Mouse (Mus musculus) forebrain, postnatal 0 days (tissue): ENCODE measurements around the gene Lysmd2. TPM values are rescaled to one million over a fixed set of nuclear protein-coding genes. Genes with fewer than 3 reads are reported as not detected.
"Not testable (repeated sequence)": the region's sequence is repeated elsewhere in the genome, so short reads cannot be mapped to it uniquely, and the experiment has no call there.

Experiments used
- ATAC-seq: fragments of 200-750 bp; cut with Nextera tagmentation; 2 replicates; pipeline ENCODE4 v1.8.0; 2017; ENCODE audit warnings: mild to moderate bottlenecking, moderate library complexity
- DNase-seq: peaks from one replicate; pipeline ENCODE4 v3.0.0-alpha.2; 2015
- H3K27ac ChIP-seq: fragments of 300-500 bp; sonication (generic); 2 replicates; pipeline ENCODE4 v1.5.1; 2014; ENCODE audit warnings: low read depth, mild to moderate bottlenecking, antibody characterized with exemption, low read length, moderate library complexity, mixed read lengths
- H3K27me3 ChIP-seq: fragments of 300-500 bp; sonication (generic); 2 replicates; pipeline ENCODE4 v1.6.1; 2014; ENCODE audit warnings: mild to moderate bottlenecking, low read length, mixed read lengths; ENCODE audit not compliant: insufficient read depth
- H3K36me3 ChIP-seq: fragments of 300-500 bp; sonication (generic); 2 replicates; pipeline ENCODE4 v1.6.1; 2014; ENCODE audit warnings: mild to moderate bottlenecking, moderate library complexity; ENCODE audit not compliant: insufficient read depth
- H3K4me1 ChIP-seq: fragments of 300-500 bp; sonication (generic); 2 replicates; pipeline ENCODE4 v1.6.1; 2014; ENCODE audit warnings: antibody characterized with exemption; ENCODE audit not compliant: insufficient read depth
- H3K4me2 ChIP-seq: fragments of 300-500 bp; sonication (generic); 2 replicates; pipeline ENCODE4 v1.6.1; 2014; ENCODE audit warnings: low read depth, mild to moderate bottlenecking, moderate library complexity
- H3K4me3 ChIP-seq: fragments of 300-500 bp; sonication (generic); 2 replicates; pipeline ENCODE4 v1.5.1; 2014; ENCODE audit warnings: low read depth, low read length, mixed read lengths
- H3K9ac ChIP-seq: fragments of 300-500 bp; sonication (generic); 2 replicates; pipeline ENCODE4 v1.6.1; 2014; ENCODE audit warnings: mild to moderate bottlenecking
- H3K9me3 ChIP-seq: fragments of 300-500 bp; sonication (generic); 2 replicates; pipeline ENCODE4 v1.6.1; 2016; ENCODE audit warnings: low read length
- CTCF ChIP-seq: sonication (generic); IDR thresholded peaks from 2 replicates; pipeline ENCODE4 v1.5.1; 2016; ENCODE audit warnings: antibody characterized with exemption, control low read depth, low read depth
- WGBS: fragments of 180-500 bp; shearing (Covaris S2); extraction: QIAGEN DNeasy Blood & Tissue Kit; methylation state at CpG from one replicate; pipeline ENCODE4 v1.1.7; 2014; 5-methylcytosine and 5-hydroxymethylcytosine counted together
- polyA plus RNA-seq: library from polyadenylated mRNA; unstranded; fragments of >200 nt; fragmentation: Nextera tagmentation; extraction: Ambion mirVana; gene quantifications from 2 replicates; pipeline ENCODE4 v1.2.1, GENCODE M21; 2015
- total RNA-seq: library from RNA; depleted of rRNA; stranded (reverse); fragments of >200 nt; gene quantifications from 2 replicates; pipeline ENCODE4 v1.2.3, GENCODE M21; 2014

The Lysmd2 gene
- total and polyA plus RNA-seq, 2 experiments from 2014 or later = 40.8 to 44.7 TPM

DNA sequence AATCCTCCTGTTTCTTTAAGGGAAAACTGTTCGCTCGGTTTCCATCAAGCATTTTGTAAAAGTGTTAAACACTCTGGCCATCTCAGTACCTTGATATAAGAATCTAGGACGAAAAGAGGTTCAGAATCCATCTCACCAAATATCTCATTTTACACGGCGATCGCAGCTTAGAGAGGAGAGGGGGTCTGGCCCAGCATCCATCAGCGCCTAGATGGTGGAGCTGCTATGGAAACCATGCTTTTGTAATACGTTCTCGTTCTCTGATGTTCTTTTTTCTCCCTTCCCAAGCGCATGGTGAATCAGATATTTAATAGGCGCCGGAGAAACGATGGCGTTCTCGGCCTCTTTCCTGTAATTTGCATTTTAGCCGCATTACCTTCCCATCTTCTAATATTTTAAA is 15.6 kb upstream of the Lysmd2 start:
- H3K9ac ChIP-seq = peak overlapping the region; percentile 85
- ATAC-seq (peak; percentile 30; the same call in 1 of the 2 replicates), DNase-seq (peak; percentile 68)
- no peaks in the 10 kb centered on the region for H3K27me3 ChIP-seq
- H3K27ac ChIP-seq = peak overlapping the region; percentile 88
- H3K4me2 ChIP-seq = peak overlapping the region; percentile 52
- no peaks in the 10 kb centered on the region for H3K9me3 ChIP-seq
- 4% methylated on average over 16 of the region's 16 CpGs for WGBS
- H3K4me1 ChIP-seq = peaks cover 5% of the 10 kb centered on the region; the same call in 1 of the 2 replicates
- 0 out of 2 replicates have a peak, but pooled peaks cover 4% of the 10 kb centered on the region for H3K36me3 ChIP-seq
- peak overlapping the region; percentile 81 for H3K4me3 ChIP-seq
- TF ChIP-seq CTCF = no peak

DNA sequence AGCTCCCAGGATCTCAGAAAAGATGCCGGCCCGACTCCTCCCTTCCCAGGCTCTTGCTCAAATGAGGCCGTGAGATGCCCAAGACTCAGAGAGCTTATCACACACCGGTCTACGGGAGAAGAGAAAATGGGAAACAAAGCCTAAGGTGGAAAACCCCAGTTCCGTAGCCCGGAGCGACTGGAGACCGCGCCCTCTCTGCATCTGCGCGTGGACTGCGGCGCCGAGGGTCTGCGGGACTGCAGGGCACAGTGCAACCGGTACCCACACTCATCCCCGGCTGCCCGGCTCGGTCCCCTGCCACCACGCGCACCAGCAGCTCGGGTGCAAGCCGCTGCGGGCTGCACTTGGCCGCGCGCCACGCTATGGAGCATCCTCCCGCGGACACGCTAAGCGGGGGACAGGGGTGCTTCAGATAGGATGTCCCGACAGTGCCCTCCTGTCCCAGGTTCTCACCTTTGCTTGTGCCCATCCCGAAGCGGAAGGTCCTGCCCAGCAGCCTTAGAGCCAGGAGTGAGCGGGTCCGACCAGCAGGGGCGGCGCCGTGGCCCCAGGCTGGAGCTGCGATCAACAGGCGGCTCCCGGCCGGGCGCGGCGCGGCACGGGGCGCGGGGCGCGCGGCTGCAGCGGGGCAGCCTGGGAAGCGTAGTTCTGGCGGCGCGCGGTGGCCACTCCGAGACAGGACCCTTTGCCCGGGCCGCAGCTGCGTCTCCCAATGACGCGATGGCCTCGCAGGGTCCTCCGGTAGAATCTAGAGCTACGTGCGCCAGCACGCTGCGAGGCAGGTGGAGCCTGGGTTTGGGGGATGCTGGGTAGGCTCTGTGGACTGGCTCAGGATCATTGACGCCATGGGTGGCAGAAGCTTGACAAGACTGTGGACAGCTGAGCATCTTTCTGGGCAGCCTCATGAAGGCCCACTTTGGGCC is 14.7 kb upstream of the Lysmd2 start, which contains the start of gene Tmod2:
Tmod2 (minus strand) TSS at position 755 of the 923 bp plus-strand sequence.
- WGBS = under 1% methylated on average over 70 of the region's 74 CpGs
- no peaks in the 10 kb centered on the region for H3K27me3 ChIP-seq
- DNase-seq = peak; percentile 80
- peak; percentile 45 for TF ChIP-seq CTCF
- 0 out of 2 replicates have a peak, but pooled peaks cover 4% of the 10 kb centered on the region for H3K36me3 ChIP-seq
- peaks cover 5% of the 10 kb centered on the region; the same call in 1 of the 2 replicates for H3K4me1 ChIP-seq
- peak; percentile 92 for ATAC-seq
- no peaks in the 10 kb centered on the region for H3K9me3 ChIP-seq
- H3K4me3 ChIP-seq = peak within 1 kb of the TSS; percentile 81
- peak within 1 kb of the TSS; percentile 52 for H3K4me2 ChIP-seq
- H3K9ac ChIP-seq = peak within 1 kb of the TSS; percentile 85
- H3K27ac ChIP-seq = peak within 1 kb of the TSS; percentile 88

DNA sequence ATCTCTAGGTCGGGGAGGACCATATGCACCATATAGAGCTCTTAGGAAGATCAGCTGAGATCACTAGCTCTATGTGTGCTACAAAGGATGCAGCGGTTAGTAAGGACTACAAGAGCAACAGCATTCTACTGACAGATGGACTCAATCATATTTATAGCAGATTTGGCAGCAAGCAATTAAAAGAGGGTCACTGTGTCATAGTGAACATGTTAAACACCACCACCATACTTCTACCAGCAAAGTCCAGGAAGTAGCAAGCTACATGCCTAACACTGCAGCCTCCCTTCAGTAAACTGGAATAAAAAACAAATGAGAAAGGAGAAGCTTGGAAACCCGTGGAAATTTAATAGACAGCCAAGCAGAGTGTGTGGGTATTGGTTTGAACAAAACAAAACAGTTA is 9.0 kb upstream of the Lysmd2 start:
- DNase-seq = no peak
- Histone ChIP-seq H3K4me1 (no peaks in the 10 kb centered on the region), H3K27me3 (no peaks in the 10 kb centered on the region), H3K4me3 (no peak overlapping the region), H3K9ac (no peak overlapping the region), H3K36me3 (no peaks in the 10 kb centered on the region), H3K9me3 (no peaks in the 10 kb centered on the region), H3K4me2 (no peak overlapping the region), H3K27ac (no peak overlapping the region)
- ATAC-seq = no peak
- TF ChIP-seq CTCF = no peak
- WGBS = 79% methylated on average over 3 of the region's 3 CpGs

DNA sequence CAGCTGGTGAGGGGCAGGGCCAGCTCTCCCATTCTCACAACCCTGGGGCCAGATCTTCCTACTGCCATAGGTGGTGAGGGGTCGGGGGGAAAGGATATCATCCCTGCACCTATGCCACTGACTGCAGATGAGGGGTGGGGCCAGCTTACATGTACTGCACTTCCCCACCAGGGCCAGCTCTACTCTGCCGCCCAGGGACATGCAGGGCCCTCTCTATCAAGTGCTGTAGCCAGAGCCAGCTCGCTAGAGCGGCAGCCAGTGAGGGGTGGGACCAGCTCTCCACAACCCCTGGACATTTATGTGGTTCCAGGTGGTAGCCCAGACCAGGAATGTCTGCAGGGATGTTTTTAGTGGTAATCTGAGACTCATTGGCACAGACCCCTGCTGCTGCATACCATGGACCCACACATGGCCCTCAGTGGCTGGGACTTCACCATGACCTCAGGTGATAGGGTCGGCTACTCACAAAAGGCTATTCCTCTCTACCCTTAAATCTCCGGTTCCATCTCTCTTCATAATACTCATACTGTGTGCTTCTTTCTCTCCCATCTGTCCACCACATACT is 6.6 kb upstream of the Lysmd2 start:
- H3K36me3 ChIP-seq = no peaks in the 10 kb centered on the region
- no peak overlapping the region for H3K4me3 ChIP-seq
- DNase-seq = no peak
- 89% methylated on average over 6 of the region's 6 CpGs for WGBS
- H3K9ac ChIP-seq = no peak overlapping the region
- no peak overlapping the region for H3K27ac ChIP-seq
- no peaks in the 10 kb centered on the region for H3K9me3 ChIP-seq
- no peaks in the 10 kb centered on the region for H3K4me1 ChIP-seq
- H3K4me2 ChIP-seq = no peak overlapping the region
- ATAC-seq = no peak
- H3K27me3 ChIP-seq = no peaks in the 10 kb centered on the region
- no peak for TF ChIP-seq CTCF

DNA sequence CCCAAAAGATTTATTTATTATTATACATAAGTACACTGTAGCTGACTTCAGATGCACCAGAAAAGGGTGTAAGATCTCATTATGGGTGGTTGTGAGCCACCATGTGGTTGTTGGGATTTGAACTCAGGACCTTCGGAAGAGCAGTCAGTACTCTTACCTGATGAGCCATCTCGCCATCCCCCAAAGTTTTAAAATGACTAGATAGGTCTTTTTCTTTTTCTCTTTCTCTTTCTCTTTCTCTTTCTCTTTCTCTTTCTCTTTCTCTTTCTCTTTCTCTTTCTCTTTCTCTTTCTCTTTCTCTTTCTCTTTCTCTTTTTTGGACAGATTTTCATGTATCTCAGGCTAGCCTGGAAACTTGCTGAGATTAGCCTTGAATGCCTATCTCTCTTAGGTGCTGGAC is 5.8 kb upstream of the Lysmd2 start:
- H3K27ac ChIP-seq, H3K4me3 ChIP-seq, ATAC-seq, H3K4me2 ChIP-seq, DNase-seq, H3K36me3 ChIP-seq, H3K9me3 ChIP-seq, H3K4me1 ChIP-seq, H3K27me3 ChIP-seq, H3K9ac ChIP-seq: not testable (repeated sequence)
- WGBS = 96% methylated on average over 2 of the region's 2 CpGs

DNA sequence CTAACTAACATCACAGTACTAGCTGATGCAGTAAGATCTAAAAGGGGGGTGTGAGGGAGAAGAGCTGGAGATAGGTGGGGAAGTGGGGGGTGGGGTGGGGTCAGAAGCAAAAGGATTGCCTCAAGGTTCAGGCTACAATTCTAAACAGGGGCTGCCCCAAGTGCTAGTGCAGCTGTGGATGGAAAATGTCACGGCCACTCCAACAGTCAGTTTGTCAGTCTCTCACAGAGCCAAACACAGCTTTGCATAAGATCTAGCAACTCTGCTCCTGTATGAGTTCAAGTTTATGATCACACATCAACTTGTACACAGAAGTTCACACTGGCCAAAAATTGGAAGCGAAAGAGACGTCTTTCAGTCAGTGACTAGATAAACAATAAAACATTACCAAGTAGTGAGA is 4.1 kb upstream of the Lysmd2 start:
- H3K9me3 ChIP-seq = no peaks in the 10 kb centered on the region
- H3K27me3 ChIP-seq = no peaks in the 10 kb centered on the region
- no peaks in the 10 kb centered on the region for H3K36me3 ChIP-seq
- no peak for DNase-seq
- no peaks in the 10 kb centered on the region for H3K4me1 ChIP-seq
- H3K4me3 ChIP-seq = no peak overlapping the region
- 87% methylated on average over 3 of the region's 3 CpGs for WGBS
- ATAC-seq = no peak
- H3K9ac ChIP-seq = no peak overlapping the region
- TF ChIP-seq CTCF = no peak
- no peak overlapping the region for H3K4me2 ChIP-seq
- H3K27ac ChIP-seq = no peak overlapping the region
